Mouse (Mus musculus) forebrain, embryonic 10.5 days (tissue): ENCODE measurements at regions not wholly inside any gene's neighbourhood (a gene's known extent, or its start where the extent isn't known, plus 50 kb on each side); places are given as distances from the start of the nearest gene placed in this dataset.
"Not testable (repeated sequence)": the region's sequence is repeated elsewhere in the genome, so short reads cannot be mapped to it uniquely, and the experiment has no call there.

Source experiments
- DNase-seq: peaks from one replicate; pipeline ENCODE4 v3.0.0-alpha.2; 2017; ENCODE audit warnings: low spot score; ENCODE audit errors: extremely low spot score
- H3K27ac ChIP-seq: fragments of 300-500 bp; sonication (generic); 2 replicates; pipeline ENCODE4 v1.5.1; 2016; ENCODE audit warnings: mild to moderate bottlenecking
- H3K27me3 ChIP-seq: fragments of 300-500 bp; sonication (generic); 2 replicates; pipeline ENCODE4 v1.6.1; 2016; ENCODE audit warnings: mild to moderate bottlenecking; ENCODE audit not compliant: poor library complexity, severe bottlenecking
- H3K36me3 ChIP-seq: fragments of 300-500 bp; sonication (generic); replicated peaks from 2 replicates; pipeline ENCODE4 v1.6.1; 2016; ENCODE audit warnings: mild to moderate bottlenecking, moderate library complexity
- H3K4me1 ChIP-seq: fragments of 300-500 bp; sonication (generic); 2 replicates; pipeline ENCODE4 v1.6.1; 2016
- H3K4me3 ChIP-seq: fragments of 300-500 bp; sonication (generic); 2 replicates; pipeline ENCODE4 v1.5.1; 2016; ENCODE audit warnings: mild to moderate bottlenecking, moderate library complexity
- H3K9me3 ChIP-seq: fragments of 300-500 bp; sonication (generic); 2 replicates; pipeline ENCODE4 v1.6.1; 2016; ENCODE audit warnings: mild to moderate bottlenecking, moderate library complexity
- WGBS: fragments of 180-500 bp; shearing (Covaris S2); methylation state at CpG from one replicate; pipeline ENCODE4 v1.1.7; 2016; 5-methylcytosine and 5-hydroxymethylcytosine counted together

DNA sequence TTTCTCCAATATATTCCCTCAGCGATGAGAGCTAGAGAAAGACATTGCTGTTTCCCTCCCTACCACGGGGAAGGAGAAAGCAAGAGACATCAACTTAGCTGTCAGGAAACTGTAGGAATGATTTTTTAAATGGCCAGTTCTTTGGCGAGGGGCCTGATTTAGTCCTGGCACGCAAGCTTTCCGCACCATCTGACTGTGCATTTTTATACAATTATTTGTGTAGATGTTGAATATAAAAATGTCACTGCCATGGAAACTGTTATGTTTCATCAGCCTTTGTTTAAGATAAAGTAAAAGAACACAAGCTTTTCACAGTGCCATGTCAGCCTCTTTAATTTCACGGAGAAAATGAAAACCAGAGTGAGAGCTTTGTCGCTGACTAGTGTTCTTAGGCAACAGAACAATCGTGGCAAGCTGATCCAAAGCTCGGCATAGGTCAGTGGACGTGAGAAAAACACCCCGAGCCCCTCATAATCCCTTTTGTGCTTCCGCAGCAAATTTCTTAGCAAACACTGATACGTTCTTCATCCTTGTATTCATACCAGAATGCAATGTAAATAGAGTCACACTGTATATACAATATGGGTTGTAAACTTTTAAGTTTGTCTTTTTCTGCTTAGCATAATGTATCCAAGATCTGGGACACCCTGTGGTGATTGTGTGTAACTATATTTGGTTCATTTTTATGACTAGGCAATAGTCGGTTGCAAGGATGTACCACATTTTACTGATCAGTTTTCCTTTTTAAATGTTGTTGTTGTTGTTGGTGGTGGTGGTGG, 79.9 kb upstream of the Tars start:
- DNase-seq, result no peak
- H3K4me1 ChIP-seq, result no peaks in the 10 kb centered on the region
- WGBS, result 84% methylated on average over 14 of the region's 14 CpGs
- H3K36me3 ChIP-seq, result no peaks in the 10 kb centered on the region
- no peak overlapping the region for H3K4me3 ChIP-seq
- H3K9me3 ChIP-seq, result no peaks in the 10 kb centered on the region
- H3K27me3 ChIP-seq, result no peaks in the 10 kb centered on the region
- H3K27ac ChIP-seq, result no peak overlapping the region

DNA sequence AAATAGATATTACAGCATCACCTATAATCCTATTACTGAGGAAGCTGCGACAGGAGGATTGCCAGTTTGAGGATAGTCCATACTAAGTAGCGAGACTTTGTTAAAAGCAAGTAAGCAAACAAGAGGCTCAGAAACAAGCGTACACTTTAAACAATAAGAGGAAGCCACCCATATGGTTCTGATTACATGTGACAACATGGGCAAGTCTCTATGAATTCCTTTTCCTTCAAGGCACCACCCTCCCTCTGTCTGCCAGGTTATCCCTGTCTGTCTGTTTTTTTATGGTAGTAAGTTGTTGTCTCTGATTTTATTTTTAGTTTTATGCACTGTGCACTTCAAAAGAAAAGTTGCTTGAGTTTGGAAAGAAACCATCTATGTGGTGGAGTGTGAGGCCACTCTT, 76.8 kb upstream of the Tars start:
- Histone ChIP-seq H3K27me3 (no peaks in the 10 kb centered on the region), H3K27ac (no peak overlapping the region), H3K9me3 (no peaks in the 10 kb centered on the region), H3K4me1 (no peaks in the 10 kb centered on the region), H3K36me3 (no peaks in the 10 kb centered on the region), H3K4me3 (no peak overlapping the region)
- 81% methylated on average over 3 of the region's 3 CpGs for WGBS
- no peak for DNase-seq

DNA sequence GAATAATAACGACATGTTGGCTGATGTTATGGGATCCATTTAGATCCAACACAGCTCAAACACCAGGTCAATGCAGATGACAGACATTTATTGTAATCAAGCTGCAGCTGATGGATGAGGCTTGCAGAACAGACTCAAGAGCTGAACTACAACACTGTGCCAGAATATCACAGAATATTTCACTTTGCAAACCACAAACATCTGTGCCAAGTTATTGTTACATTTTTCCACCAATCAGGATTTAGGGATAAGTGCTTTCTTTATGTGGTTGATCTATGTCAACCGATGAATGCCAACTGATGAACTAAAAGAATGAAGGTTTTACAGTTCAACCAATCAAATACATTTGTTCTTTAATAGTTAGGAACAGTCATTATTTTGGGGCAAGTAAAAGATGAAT, 63.9 kb upstream of the Tars start:
- no peak overlapping the region for H3K4me3 ChIP-seq
- H3K36me3 ChIP-seq, result no peaks in the 10 kb centered on the region
- no peaks in the 10 kb centered on the region for H3K27me3 ChIP-seq
- no peak for DNase-seq
- H3K4me1 ChIP-seq, result peaks cover 6% of the 10 kb centered on the region
- H3K27ac ChIP-seq, result no peak overlapping the region
- 96% methylated on average over 2 of the region's 2 CpGs for WGBS
- no peaks in the 10 kb centered on the region for H3K9me3 ChIP-seq

DNA sequence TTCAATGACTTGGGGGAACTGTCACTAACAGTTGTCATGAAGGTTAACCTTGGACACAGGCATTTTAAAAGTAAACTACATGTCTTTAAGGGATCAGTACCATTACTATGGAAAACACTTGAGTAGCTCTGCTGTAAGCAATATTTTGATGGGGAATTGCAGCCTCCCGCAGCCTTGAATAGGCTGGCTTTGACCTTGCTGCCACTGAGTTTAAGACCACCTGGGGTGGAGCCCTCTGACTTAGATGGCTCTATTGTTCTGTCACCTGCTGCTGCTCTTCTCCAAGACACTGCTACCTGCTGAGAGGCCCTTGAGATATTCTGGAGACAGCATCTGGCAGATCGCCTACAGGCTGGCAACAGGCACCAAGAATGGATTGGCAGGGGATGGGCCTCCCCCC, 62.1 kb upstream of the Tars start:
- 35% methylated on average over 2 of the region's 2 CpGs for WGBS
- not testable (repeated sequence) for H3K27me3 ChIP-seq, H3K36me3 ChIP-seq, H3K4me3 ChIP-seq, H3K4me1 ChIP-seq, H3K27ac ChIP-seq, H3K9me3 ChIP-seq, DNase-seq

DNA sequence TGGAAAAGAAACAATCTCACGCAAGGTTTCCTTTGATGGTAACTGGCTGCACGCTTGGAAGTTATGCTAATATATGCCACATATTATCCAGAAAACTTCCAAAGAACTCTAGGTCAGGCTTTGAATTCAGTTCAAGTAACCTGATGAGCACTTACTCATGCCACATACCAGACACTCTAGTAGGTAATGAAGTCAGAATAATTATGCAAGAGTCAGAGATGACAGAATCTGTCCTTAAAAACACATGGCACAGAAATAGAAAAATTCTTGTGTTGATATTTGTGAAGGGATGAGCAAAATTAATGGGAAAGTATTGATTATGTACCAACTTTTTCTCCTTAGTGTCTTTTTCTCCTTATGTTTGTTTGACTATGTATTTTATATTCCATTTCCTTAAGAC, 59.8 kb upstream of the Tars start:
- Histone ChIP-seq H3K4me1 (peaks cover 6% of the 10 kb centered on the region), H3K27ac (no peak overlapping the region), H3K4me3 (no peak overlapping the region), H3K9me3 (no peaks in the 10 kb centered on the region), H3K36me3 (no peaks in the 10 kb centered on the region), H3K27me3 (no peaks in the 10 kb centered on the region)
- 95% methylated on average over 2 of the region's 2 CpGs for WGBS
- DNase-seq, result no peak

DNA sequence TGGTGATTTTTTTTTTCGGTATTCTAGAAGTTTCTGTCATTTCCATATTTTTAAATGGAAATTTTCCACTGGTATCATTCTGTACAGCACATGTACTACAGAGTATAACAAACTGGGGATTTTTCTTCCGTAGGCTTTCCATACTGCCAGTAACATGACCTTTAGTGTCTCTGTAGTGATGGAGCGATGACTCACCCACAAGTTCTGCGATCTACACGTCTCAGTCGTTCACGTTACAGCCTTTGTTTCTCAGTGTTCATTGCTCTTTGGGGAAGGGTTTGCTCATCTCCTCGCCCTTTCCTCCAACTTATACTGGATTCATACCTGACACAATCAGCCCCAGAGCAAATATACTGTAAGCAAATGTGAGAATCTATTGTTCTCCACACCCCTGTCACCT, 57.8 kb upstream of the Tars start:
- DNase-seq, result no peak
- Histone ChIP-seq H3K4me3 (no peak overlapping the region), H3K4me1 (peaks cover 6% of the 10 kb centered on the region), H3K9me3 (no peaks in the 10 kb centered on the region), H3K27me3 (no peaks in the 10 kb centered on the region), H3K36me3 (no peaks in the 10 kb centered on the region), H3K27ac (no peak overlapping the region)
- WGBS, result 89% methylated on average over 8 of the region's 8 CpGs

DNA sequence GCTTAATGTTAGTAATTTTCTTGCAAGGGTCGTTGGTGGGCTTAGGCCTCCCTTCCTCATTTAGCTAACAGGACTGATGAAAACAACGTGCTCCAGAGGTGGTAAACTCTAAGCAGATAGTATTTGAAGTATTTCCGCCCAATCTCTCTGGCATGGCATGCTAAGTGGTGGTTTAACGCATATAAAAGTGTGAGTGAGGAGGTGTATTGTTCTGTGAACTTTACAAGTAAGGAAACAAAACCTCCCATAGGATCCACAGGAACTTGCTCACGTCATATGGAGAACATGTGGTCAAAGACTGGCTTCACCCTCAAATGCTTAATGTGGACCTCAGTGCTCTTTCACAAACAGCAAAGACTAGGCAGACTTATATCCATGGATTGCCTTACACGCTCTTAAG, 56.5 kb upstream of the Tars start:
- no peaks in the 10 kb centered on the region for H3K27me3 ChIP-seq
- H3K4me1 ChIP-seq, result no peaks in the 10 kb centered on the region
- 81% methylated on average over 6 of the region's 6 CpGs for WGBS
- no peak overlapping the region for H3K4me3 ChIP-seq
- H3K27ac ChIP-seq, result no peak overlapping the region
- DNase-seq, result no peak
- no peaks in the 10 kb centered on the region for H3K9me3 ChIP-seq
- no peaks in the 10 kb centered on the region for H3K36me3 ChIP-seq

DNA sequence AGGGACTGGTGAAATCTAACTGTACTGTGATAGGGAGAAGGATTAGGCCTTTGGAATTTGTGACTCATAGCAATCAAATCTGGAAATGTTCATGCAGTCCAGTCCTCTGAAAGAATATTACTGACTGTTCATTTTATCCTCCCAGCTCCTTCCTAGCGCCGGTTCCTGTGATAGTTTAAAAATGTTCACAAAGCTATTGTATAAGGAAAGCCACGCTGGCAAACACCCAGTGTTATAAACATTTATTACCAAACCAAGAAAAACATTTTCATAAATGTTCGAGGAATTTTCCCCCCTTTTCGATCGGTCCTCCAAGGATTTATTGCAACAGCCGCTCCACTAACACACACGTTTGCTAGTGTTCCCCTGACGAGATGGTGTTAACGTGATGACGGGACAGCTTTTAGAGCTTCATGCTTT, 55.9 kb upstream of the Tars start:
- WGBS, result 95% methylated on average over 11 of the region's 11 CpGs

DNA sequence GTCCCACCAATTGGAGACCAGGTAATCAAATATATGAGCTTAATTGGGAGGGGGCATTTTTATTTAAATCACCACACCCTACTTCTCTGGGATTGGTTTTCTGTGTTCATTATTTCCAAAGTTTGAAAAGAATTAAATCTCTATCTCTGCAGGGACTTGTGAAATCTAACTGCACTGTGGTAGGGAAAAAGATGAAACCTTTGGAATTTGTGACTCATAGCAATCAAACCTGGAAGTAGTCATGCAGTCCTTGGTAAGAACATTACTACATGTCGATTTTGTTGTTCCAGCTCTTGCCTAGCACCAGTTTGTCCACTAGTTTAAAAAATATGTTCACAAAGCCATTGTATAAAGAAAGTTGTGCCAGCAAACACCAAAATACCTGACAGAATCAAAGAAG, 54.5 kb upstream of the Tars start:
- 74% methylated on average over 1 of the region's 1 CpGs for WGBS
- H3K9me3 ChIP-seq, result no peaks in the 10 kb centered on the region
- no peak for DNase-seq
- no peaks in the 10 kb centered on the region for H3K27me3 ChIP-seq
- H3K36me3 ChIP-seq, result no peaks in the 10 kb centered on the region
- no peak overlapping the region for H3K27ac ChIP-seq
- no peak overlapping the region for H3K4me3 ChIP-seq
- H3K4me1 ChIP-seq, result no peaks in the 10 kb centered on the region

More for the DNA sequence above, 55.9 kb upstream of the Tars start:
- DNase-seq, result no peak
- Histone ChIP-seq H3K4me1 (no peaks in the 10 kb centered on the region), H3K27me3 (no peaks in the 10 kb centered on the region), H3K4me3 (no peak overlapping the region), H3K9me3 (no peaks in the 10 kb centered on the region), H3K27ac (no peak overlapping the region), H3K36me3 (no peaks in the 10 kb centered on the region)

DNA sequence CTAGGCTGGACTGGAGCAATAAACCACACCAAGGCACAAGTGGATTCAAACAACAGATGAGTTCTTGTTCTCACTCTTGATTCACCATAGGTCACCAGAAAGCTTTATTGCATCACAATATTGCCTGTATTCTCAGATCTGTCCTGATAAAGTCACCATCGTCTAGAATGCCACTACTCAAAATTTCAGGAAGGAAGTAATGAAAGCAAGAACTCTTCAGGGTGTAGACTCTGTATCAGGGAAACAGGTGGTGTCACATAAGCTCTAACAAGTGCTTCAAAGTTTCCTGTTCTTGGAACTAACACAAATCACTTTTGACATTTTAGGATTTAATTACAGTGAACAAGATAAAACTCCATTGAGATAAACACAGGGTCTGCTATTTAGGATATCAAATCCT, 52.2 kb upstream of the Tars start:
- WGBS, result 77% methylated on average over 1 of the region's 1 CpGs
- H3K36me3 ChIP-seq, result no peaks in the 10 kb centered on the region
- H3K4me3 ChIP-seq, result no peak overlapping the region
- H3K27ac ChIP-seq, result no peak overlapping the region
- no peaks in the 10 kb centered on the region for H3K9me3 ChIP-seq
- no peaks in the 10 kb centered on the region for H3K4me1 ChIP-seq
- no peaks in the 10 kb centered on the region for H3K27me3 ChIP-seq
- DNase-seq, result no peak
